In the genomic region with DNA sequence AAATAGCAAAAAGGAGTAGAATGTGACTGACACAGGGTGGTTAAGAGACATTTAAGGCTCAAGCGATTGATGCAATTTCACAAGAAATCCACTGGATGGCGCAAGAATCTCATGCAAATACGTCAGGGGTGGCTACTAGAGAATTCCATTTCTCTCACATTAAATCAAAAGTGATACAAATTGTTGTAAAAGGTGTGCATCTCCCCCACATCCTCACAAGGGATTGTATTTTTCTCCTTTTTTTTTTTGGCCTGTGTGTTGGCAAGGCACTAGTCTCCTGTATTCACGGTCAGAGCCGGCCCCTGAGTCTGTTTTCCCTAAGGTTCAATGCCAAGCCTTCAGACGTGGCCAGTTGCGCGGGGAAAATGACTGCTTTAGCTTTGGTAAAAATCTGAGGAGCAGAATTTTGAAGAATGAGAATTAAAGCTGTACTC, we compare ENCODE assay signal across 7 mouse cellular contexts.
DNase-seq lines count a peak whose midpoint lies in the region; ATAC-seq lines count a peak whose summit lies in the region.

No protein-coding gene starts in this region.

- peak; percentile 22 for DNase-seq in kidney, adult 9 months
- DNase-seq in Muller cell, postnatal 12 days (ENCODE audit: inconsistent ontology term), result peak; percentile 20
- peak; percentile 2 for DNase-seq in c-Kit-positive CD71-positive TER-119-negative erythroid progenitor cells, embryonic 14.5 days (ENCODE audit: low read depth)
- peak; percentile 51 for DNase-seq in lung, postnatal 10 days
- DNase-seq in right cerebral cortex, postnatal 14 days, result no peak

- 0 out of 2 replicates have a peak, but pooled peaks cover 5% of the 10 kb centered on the region for H3K27me3 ChIP-seq in kidney, embryonic 16.5 days (ENCODE audit: insufficient read depth, low read length)
- H3K27me3 ChIP-seq in kidney, embryonic 15.5 days, result 0 out of 2 replicates have a peak, but pooled peaks cover 5% of the 10 kb centered on the region

- no peak overlapping the region for H3K4me2 ChIP-seq in kidney, embryonic 16.5 days (replicated peaks; ENCODE audit: low read depth, low read length)
- no peak overlapping the region for H3K4me2 ChIP-seq in kidney, embryonic 15.5 days

- H3K9ac ChIP-seq in kidney, embryonic 16.5 days (replicated peaks; ENCODE audit: low read length), result no peak overlapping the region
- no peak overlapping the region for H3K9ac ChIP-seq in kidney, embryonic 15.5 days

- no peaks in the 10 kb centered on the region for H3K36me3 ChIP-seq in kidney, embryonic 16.5 days (ENCODE audit: insufficient read depth, low read length)
- H3K36me3 ChIP-seq in kidney, embryonic 15.5 days, result no peaks in the 10 kb centered on the region

- H3K4me1 ChIP-seq in kidney, embryonic 16.5 days (ENCODE audit: insufficient read depth, low read length), result no peaks in the 10 kb centered on the region
- no peaks in the 10 kb centered on the region for H3K4me1 ChIP-seq in kidney, embryonic 15.5 days

- no peak overlapping the region for H3K27ac ChIP-seq in kidney, embryonic 16.5 days (ENCODE audit: low read length)
- no peak overlapping the region for H3K27ac ChIP-seq in kidney, embryonic 15.5 days

- no peak for ATAC-seq in kidney, embryonic 16.5 days (ENCODE audit: low FRiP score, low TSS enrichment)
- ATAC-seq in kidney, embryonic 15.5 days (replicated peaks; ENCODE audit: low FRiP score), result no peak

- H3K9me3 ChIP-seq in kidney, embryonic 16.5 days (ENCODE audit: low read length), result no peaks in the 10 kb centered on the region
- no peaks in the 10 kb centered on the region for H3K9me3 ChIP-seq in kidney, embryonic 15.5 days (replicated peaks)

- no peak overlapping the region for H3K4me3 ChIP-seq in kidney, embryonic 16.5 days (ENCODE audit: low read length)
- H3K4me3 ChIP-seq in kidney, embryonic 15.5 days (replicated peaks), result no peak overlapping the region

- WGBS in kidney, embryonic 16.5 days, result 40% methylated on average over 8 of the region's 8 CpGs
- 39% methylated on average over 8 of the region's 8 CpGs for WGBS in kidney, embryonic 15.5 days
